Mouse (Mus musculus) liver, embryonic 16.5 days (tissue): Measurements from ENCODE around the gene Spata5. TPM values are rescaled to one million over a fixed set of nuclear protein-coding genes. Genes with fewer than 3 reads are reported as not detected.

Source experiments
- polyA plus RNA-seq: library from polyadenylated mRNA; unstranded; fragments of >200 nt; fragmentation: Nextera tagmentation; extraction: Ambion mirVana; gene quantifications from 2 replicates; pipeline ENCODE4 v1.2.1, GENCODE M21; 2015

The Spata5 gene
- polyA plus RNA-seq, 1 experiment from 2014 or later, result 14.6 TPM

Other genes with a start within 250 kb of the Spata5 start
- not detected in 2 replicates for gene Il21, start 187.3 kb upstream of the Spata5 start, polyA plus RNA-seq
- gene Bbs12, start 107.3 kb upstream of the Spata5 start, polyA plus RNA-seq, result 2.0 and 2.2 TPM in 2 replicates
- gene Cetn4, start 107.2 kb upstream of the Spata5 start, polyA plus RNA-seq, result 0.95 and 1.1 TPM in 2 replicates
- 0.15 and 0.73 TPM in 2 replicates for gene Fgf2, start 71.5 kb upstream of the Spata5 start, polyA plus RNA-seq
- 3.9 and 4.1 TPM in 2 replicates for gene Nudt6, start 315 bp downstream of the Spata5 start, polyA plus RNA-seq
- gene Spry1, start 220.1 kb downstream of the Spata5 start, polyA plus RNA-seq, result 2.8 and 2.9 TPM in 2 replicates